Mouse (Mus musculus): ENCODE measurements at regions not wholly inside any gene's neighbourhood (a gene's known extent, or its start where the extent isn't known, plus 50 kb on each side); places are given as distances from the start of the nearest gene placed in this dataset.

DNA sequence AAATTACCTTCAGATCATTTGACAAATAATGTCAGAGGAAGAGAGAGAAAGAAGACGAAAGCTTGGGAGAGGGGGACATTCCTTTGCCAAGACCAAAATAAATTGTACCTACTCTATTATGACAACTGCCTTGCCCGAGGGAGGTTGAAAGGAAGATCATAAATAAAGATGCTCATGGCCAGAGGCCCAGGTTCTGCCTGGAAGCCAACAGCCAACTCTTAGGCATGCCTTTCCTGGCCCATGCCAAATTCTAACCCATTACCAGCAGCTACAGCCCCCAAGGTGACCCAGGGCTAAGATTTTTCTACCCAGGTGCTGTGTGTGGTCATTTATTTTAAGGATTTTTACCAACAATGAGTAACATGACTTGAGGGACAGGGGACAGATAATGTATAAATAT lies 54.9 kb downstream of the Cbln1 start:
- Histone ChIP-seq H3K27ac (ENCODE audit: low read depth) (no peak overlapping the region), H3K36me3 (replicated peaks; ENCODE audit: insufficient read depth, low read length) (no peaks in the 10 kb centered on the region), H3K9me3 (ENCODE audit: low read length) (no peaks in the 10 kb centered on the region), H3K4me3 (ENCODE audit: low read depth, low read length) (no peak overlapping the region), H3K4me2 (ENCODE audit: low read depth, low read length) (no peak overlapping the region), H3K27me3 (ENCODE audit: insufficient read depth, low read length) (no peaks in the 10 kb centered on the region), H3K4me1 (ENCODE audit: insufficient read depth) (no peaks in the 10 kb centered on the region), H3K9ac (replicated peaks) (no peak overlapping the region)
- 66% methylated on average over 2 of the region's 2 CpGs for WGBS (ENCODE audit: insufficient replicate concordance)
- ATAC-seq (no peak), DNase-seq (no peak)
- TF ChIP-seq CTCF (IDR thresholded peaks at IDR 0.05; ENCODE audit: low read depth) = no peak
- TF ChIP-seq EP300 (IDR thresholded peaks at IDR 0.05; ENCODE audit: low read depth) = no peak

DNA sequence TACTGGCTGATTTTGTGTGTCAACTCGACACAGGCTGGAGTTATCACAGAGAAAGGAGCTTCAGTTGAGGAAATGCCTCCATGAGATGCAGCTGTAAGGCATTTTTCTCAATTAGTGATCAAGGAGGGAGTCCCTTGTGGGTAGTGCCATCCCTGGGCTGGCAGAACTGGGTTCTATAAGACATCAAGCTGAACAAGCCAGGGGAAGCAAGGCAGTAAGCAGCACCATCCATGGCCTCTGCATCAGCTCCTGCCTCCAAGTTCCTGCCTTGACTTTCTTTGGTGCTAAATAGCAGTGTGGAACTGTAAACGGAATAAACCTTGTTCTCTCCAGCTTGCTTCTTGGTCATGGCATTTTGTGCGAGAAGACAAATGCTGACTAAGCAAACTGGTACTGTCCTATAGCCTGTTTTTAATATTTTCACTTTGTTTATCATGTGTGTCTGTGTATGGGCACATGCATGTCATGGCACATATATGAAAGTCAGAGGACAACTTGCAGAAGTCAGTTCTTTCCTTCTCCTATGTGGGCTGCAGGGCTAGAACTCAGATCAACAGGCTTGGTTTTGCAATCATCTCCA lies 57.3 kb downstream of the Cbln1 start:
- 66% methylated on average over 3 of the region's 3 CpGs for WGBS (ENCODE audit: insufficient replicate concordance)
- Histone ChIP-seq H3K27me3 (ENCODE audit: insufficient read depth, low read length) (no peaks in the 10 kb centered on the region), H3K27ac (ENCODE audit: low read depth) (no peak overlapping the region), H3K36me3 (replicated peaks; ENCODE audit: insufficient read depth, low read length) (no peaks in the 10 kb centered on the region), H3K4me1 (ENCODE audit: insufficient read depth) (no peaks in the 10 kb centered on the region), H3K9ac (replicated peaks) (no peak overlapping the region), H3K9me3 (ENCODE audit: low read length) (no peaks in the 10 kb centered on the region), H3K4me3 (ENCODE audit: low read depth, low read length) (no peak overlapping the region), H3K4me2 (ENCODE audit: low read depth, low read length) (no peak overlapping the region)
- TF ChIP-seq EP300 (IDR thresholded peaks at IDR 0.05; ENCODE audit: low read depth) (no peak), CTCF (IDR thresholded peaks at IDR 0.05; ENCODE audit: low read depth) (no peak)
- DNase-seq (no peak), ATAC-seq (no peak)

DNA sequence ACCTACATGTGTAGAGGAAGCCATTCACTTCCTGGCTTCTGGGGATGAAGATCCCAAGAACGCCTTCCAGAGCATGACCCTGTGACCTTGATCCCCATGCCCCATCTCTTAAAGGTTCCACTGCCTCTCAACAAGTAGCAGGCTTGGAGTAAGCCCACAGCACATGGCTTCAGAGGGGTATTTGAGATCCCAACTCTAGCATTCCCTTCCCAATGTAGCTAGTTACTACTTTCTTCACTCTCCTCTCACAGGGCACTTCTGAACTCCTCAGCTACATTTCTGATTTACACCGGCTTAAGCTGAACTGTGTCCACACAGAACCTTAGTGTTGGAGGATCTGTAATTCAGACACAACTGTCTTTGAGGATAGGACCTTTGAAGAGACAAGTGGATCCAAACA lies 83.4 kb downstream of the Cbln1 start:
- no peak overlapping the region for H3K9ac ChIP-seq (replicated peaks)
- ATAC-seq = no peak
- H3K4me1 ChIP-seq (ENCODE audit: insufficient read depth) = no peaks in the 10 kb centered on the region
- no peak for DNase-seq
- no peak overlapping the region for H3K4me3 ChIP-seq (ENCODE audit: low read depth, low read length)
- H3K36me3 ChIP-seq (replicated peaks; ENCODE audit: insufficient read depth, low read length) = no peaks in the 10 kb centered on the region
- H3K27me3 ChIP-seq (ENCODE audit: insufficient read depth, low read length) = no peaks in the 10 kb centered on the region
- no peak for TF ChIP-seq CTCF (IDR thresholded peaks at IDR 0.05; ENCODE audit: low read depth)
- TF ChIP-seq EP300 (IDR thresholded peaks at IDR 0.05; ENCODE audit: low read depth) = no peak
- no peak overlapping the region for H3K27ac ChIP-seq (ENCODE audit: low read depth)
- no peaks in the 10 kb centered on the region for H3K9me3 ChIP-seq (ENCODE audit: low read length)
- no peak overlapping the region for H3K4me2 ChIP-seq (ENCODE audit: low read depth, low read length)
- WGBS (ENCODE audit: insufficient replicate concordance) = 53% methylated on average over 2 of the region's 2 CpGs

DNA sequence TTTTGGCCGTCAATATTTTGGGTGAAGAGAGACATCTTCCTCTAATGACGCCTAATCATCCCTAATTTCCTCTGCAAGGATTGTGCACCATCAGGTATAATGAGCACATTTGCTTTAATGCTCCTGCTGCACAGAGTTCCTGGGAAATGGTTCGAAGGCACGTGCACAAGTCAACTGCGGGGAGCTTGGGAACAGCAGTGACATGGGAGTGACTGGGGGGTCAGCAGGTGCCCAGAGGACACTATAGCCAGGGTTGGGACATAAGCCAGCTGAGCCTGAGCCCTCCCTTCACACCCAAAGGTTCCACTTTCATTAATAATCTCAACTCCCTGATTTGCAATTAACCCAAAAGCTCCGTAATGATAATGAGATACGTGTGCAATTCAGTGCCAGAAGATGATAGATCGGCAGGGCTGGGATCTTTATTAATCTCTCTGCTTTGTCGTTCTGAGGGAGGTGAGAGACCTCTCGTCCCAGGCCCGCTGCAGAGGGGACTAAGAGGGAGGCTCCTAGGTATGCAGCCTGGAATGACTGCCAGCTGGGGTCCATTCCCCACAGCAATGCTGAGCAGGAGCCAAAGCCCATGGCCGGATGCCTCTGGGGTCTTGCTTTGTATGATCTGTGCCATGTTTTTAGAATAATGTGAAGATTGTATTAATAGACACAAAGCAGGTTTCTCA lies 88.7 kb downstream of the Cbln1 start:
- Histone ChIP-seq H3K27me3 (ENCODE audit: insufficient read depth, low read length) (no peaks in the 10 kb centered on the region), H3K36me3 (replicated peaks; ENCODE audit: insufficient read depth, low read length) (no peaks in the 10 kb centered on the region), H3K9me3 (ENCODE audit: low read length) (no peaks in the 10 kb centered on the region), H3K4me2 (ENCODE audit: low read depth, low read length) (no peak overlapping the region), H3K4me1 (ENCODE audit: insufficient read depth) (no peaks in the 10 kb centered on the region), H3K4me3 (ENCODE audit: low read depth, low read length) (no peak overlapping the region), H3K27ac (ENCODE audit: low read depth) (no peak overlapping the region), H3K9ac (replicated peaks) (no peak overlapping the region)
- WGBS (ENCODE audit: insufficient replicate concordance) = 70% methylated on average over 12 of the region's 12 CpGs
- ATAC-seq (no peak), DNase-seq (no peak)
- no peak for TF ChIP-seq EP300 (IDR thresholded peaks at IDR 0.05; ENCODE audit: low read depth)
- no peak for TF ChIP-seq CTCF (IDR thresholded peaks at IDR 0.05; ENCODE audit: low read depth)

DNA sequence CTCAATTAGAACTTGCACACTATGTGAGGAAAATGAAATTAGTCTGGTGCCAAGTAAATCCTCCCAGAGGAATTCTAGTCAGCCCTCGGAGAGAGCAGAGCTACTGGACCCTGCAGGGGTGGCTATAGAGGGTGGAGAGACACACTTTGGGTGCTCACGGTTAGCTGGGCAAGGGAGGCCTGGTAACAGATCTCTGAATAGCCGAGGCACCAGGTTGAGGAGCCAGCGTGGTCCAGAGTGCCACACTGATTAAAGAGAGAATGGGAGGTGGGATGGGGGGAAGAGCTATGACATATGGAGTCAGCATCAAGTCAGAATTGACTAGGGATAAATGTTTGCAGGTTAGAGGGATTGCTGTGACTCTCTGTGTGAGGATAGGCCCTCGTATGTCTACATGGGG lies 90.1 kb downstream of the Cbln1 start:
- H3K27ac ChIP-seq (ENCODE audit: low read depth) = no peak overlapping the region
- H3K9ac ChIP-seq (replicated peaks) = no peak overlapping the region
- DNase-seq (no peak), ATAC-seq (no peak)
- no peaks in the 10 kb centered on the region for H3K4me1 ChIP-seq (ENCODE audit: insufficient read depth)
- no peaks in the 10 kb centered on the region for H3K27me3 ChIP-seq (ENCODE audit: insufficient read depth, low read length)
- H3K4me2 ChIP-seq (ENCODE audit: low read depth, low read length) = no peak overlapping the region
- 53% methylated on average over 5 of the region's 5 CpGs for WGBS (ENCODE audit: insufficient replicate concordance)
- TF ChIP-seq EP300 (IDR thresholded peaks at IDR 0.05; ENCODE audit: low read depth) (no peak), CTCF (IDR thresholded peaks at IDR 0.05; ENCODE audit: low read depth) (no peak)
- no peak overlapping the region for H3K4me3 ChIP-seq (ENCODE audit: low read depth, low read length)
- no peaks in the 10 kb centered on the region for H3K9me3 ChIP-seq (ENCODE audit: low read length)
- H3K36me3 ChIP-seq (replicated peaks; ENCODE audit: insufficient read depth, low read length) = no peaks in the 10 kb centered on the region

DNA sequence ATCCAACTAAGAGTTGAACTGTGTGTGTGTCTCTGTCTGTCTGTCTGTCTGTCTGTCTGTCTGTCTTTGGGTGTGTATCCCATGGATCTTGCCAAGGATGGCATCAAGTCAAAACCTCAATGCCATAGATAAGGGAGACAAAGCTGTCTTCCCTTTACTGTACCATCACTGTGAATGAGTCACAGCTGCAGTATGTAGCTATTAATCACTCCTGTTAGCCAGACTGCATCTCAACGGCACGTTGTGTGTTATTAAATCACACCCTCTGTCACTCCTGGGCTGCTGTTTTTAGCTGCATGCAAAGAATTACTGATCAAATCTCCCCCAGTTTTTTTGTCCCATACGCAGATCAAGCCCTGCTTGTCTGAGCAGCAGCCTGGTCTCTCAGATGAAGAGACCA lies 91.6 kb downstream of the Cbln1 start:
- no peak overlapping the region for H3K4me3 ChIP-seq (ENCODE audit: low read depth, low read length)
- H3K9ac ChIP-seq (replicated peaks) = no peak overlapping the region
- no peaks in the 10 kb centered on the region for H3K9me3 ChIP-seq (ENCODE audit: low read length)
- no peaks in the 10 kb centered on the region for H3K4me1 ChIP-seq (ENCODE audit: insufficient read depth)
- no peak for TF ChIP-seq CTCF (IDR thresholded peaks at IDR 0.05; ENCODE audit: low read depth)
- no peak for TF ChIP-seq EP300 (IDR thresholded peaks at IDR 0.05; ENCODE audit: low read depth)
- no peaks in the 10 kb centered on the region for H3K36me3 ChIP-seq (replicated peaks; ENCODE audit: insufficient read depth, low read length)
- no peak for DNase-seq
- no peak overlapping the region for H3K4me2 ChIP-seq (ENCODE audit: low read depth, low read length)
- ATAC-seq = no peak
- H3K27me3 ChIP-seq (ENCODE audit: insufficient read depth, low read length) = no peaks in the 10 kb centered on the region
- WGBS (ENCODE audit: insufficient replicate concordance) = 55% methylated on average over 3 of the region's 3 CpGs
- no peak overlapping the region for H3K27ac ChIP-seq (ENCODE audit: low read depth)
